Mouse (Mus musculus) heart, postnatal 10 days (tissue): Measurements from ENCODE around the gene Tmem59. TPM values are rescaled to one million over a fixed set of nuclear protein-coding genes. Genes with fewer than 3 reads are reported as not detected.
A peak's percentile ranks its signal among the peaks of the same experiment; 100 is the strongest.

Experiments used
- DNase-seq, 2 experiments: peaks; one replicate each; pipeline ENCODE4 v3.0.0; 2021
- intact Hi-C: fragments of 180-260 bp; cut with DNase I; formaldehyde crosslinking; loops from one replicate; pipeline ENCODE4 v1.15.1; 2025
- total RNA-seq, 2 experiments: library from RNA; stranded (reverse); gene quantifications; 2 replicates each; pipeline ENCODE4 v1.2.3; 2021

The Tmem59 gene
- total RNA-seq, result 100 to 1,000 TPM; 170 TPM

- peak; percentile 99 for DNase-seq
- intact Hi-C loops, result loop anchor here (5.0 kb wide), 1 partner anchor 74 kb away; the partner anchor contains the start of genes Hspb11 and Lrrc42
Measured at GRCm38 (mm10) chr4:107178182-107178829, at the start of gene Tmem59. TSS of gene Tmem59 (plus strand) at chr4:107178399.

GRCm38 (mm10) chr4:107129373-107129772, 48.8 kb upstream of the Tmem59 start:
- DNase-seq, result no peak
- intact Hi-C loops, result no loop called here

- intact Hi-C loops, result no loop called here
- peak; percentile 20 to 24 for DNase-seq
Measured at GRCm38 (mm10) chr4:107130534-107130933, 47.7 kb upstream of the Tmem59 start.

- intact Hi-C loops, result no loop called here
- no peak for DNase-seq
Measured at GRCm38 (mm10) chr4:107134891-107135290, 43.3 kb upstream of the Tmem59 start.

GRCm38 (mm10) chr4:107135663-107136062, 42.5 kb upstream of the Tmem59 start:
- no peak for DNase-seq
- intact Hi-C loops, result no loop called here

GRCm38 (mm10) chr4:107136531-107136930, 41.7 kb upstream of the Tmem59 start:
- no peak for DNase-seq
- intact Hi-C loops, result no loop called here

- DNase-seq, result no peak
- intact Hi-C loops, result no loop called here
Measured at GRCm38 (mm10) chr4:107138948-107139835, 39.0 kb upstream of the Tmem59 start.

- no peak for DNase-seq
- intact Hi-C loops, result no loop called here
Measured at GRCm38 (mm10) chr4:107139836-107140631, 38.2 kb upstream of the Tmem59 start.

- no peak for DNase-seq
- intact Hi-C loops, result no loop called here
Measured at GRCm38 (mm10) chr4:107143511-107143910, 34.7 kb upstream of the Tmem59 start.

GRCm38 (mm10) chr4:107150991-107151390, 27.2 kb upstream of the Tmem59 start:
- DNase-seq, result no peak
- intact Hi-C loops, result no loop called here

- intact Hi-C loops, result no loop called here
- no peak for DNase-seq
Measured at GRCm38 (mm10) chr4:107152571-107152970, 25.6 kb upstream of the Tmem59 start.

GRCm38 (mm10) chr4:107156983-107157401, 21.2 kb upstream of the Tmem59 start:
- intact Hi-C loops, result no loop called here
- DNase-seq, result no peak

GRCm38 (mm10) chr4:107159166-107159773, 18.9 kb upstream of the Tmem59 start:
- intact Hi-C loops, result no loop called here

GRCm38 (mm10) chr4:107160181-107160580, 18.0 kb upstream of the Tmem59 start:
- DNase-seq, result no peak
- intact Hi-C loops, result loop anchor here (5.0 to 10.0 kb wide), 3 partner anchors 355 to 528 kb away; partner anchors contain the start of gene Acot11

More at GRCm38 (mm10) chr4:107159166-107159773, 18.9 kb upstream of the Tmem59 start:
- DNase-seq, result no peak

GRCm38 (mm10) chr4:107163341-107163740, 14.9 kb upstream of the Tmem59 start:
- intact Hi-C loops, result loop anchor here (5.0 to 10.0 kb wide), 3 partner anchors 359 to 531 kb away; partner anchors contain the start of gene Acot11

GRCm38 (mm10) chr4:107163756-107164587, 14.2 kb upstream of the Tmem59 start:
- peak; percentile 82 to 83 for DNase-seq
- intact Hi-C loops, result loop anchor here (1.0 to 10.0 kb wide), 9 partner anchors 97 to 550 kb away; partner anchors contain the start of genes Acot11, Cyb5rl and Mrpl37

More at GRCm38 (mm10) chr4:107163341-107163740, 14.9 kb upstream of the Tmem59 start:
- DNase-seq, result no peak

GRCm38 (mm10) chr4:107166700-107167099, 11.5 kb upstream of the Tmem59 start:
- DNase-seq, result no peak
- intact Hi-C loops, result loop anchor here (10.0 kb wide), 1 partner anchor 362 kb away; the partner anchor contains the start of gene Acot11

- intact Hi-C loops, result loop anchor here (10.0 kb wide), 1 partner anchor 363 kb away; the partner anchor contains the start of gene Acot11
- DNase-seq, result no peak
Measured at GRCm38 (mm10) chr4:107167798-107168197, 10.4 kb upstream of the Tmem59 start.

GRCm38 (mm10) chr4:107177506-107177905, 693 bp upstream of the Tmem59 start:
- intact Hi-C loops, result loop anchor here (5.0 kb wide), 1 partner anchor 75 kb away; the partner anchor contains the start of genes Hspb11 and Lrrc42
- no peak for DNase-seq
